Mouse (Mus musculus) midbrain, postnatal 0 days (tissue): Measurements from ENCODE around the gene Stkld1. TPM values are rescaled to one million over a fixed set of nuclear protein-coding genes. Genes with fewer than 3 reads are reported as not detected.

ENCODE experiments used
- ATAC-seq: fragments of 200-750 bp; cut with Nextera tagmentation; 2 replicates; pipeline ENCODE4 v1.8.0; 2017; ENCODE audit warnings: moderate number of reproducible peaks, mild to moderate bottlenecking, moderate TSS enrichment, moderate library complexity; ENCODE audit not compliant: low FRiP score
- DNase-seq: peaks from one replicate; pipeline ENCODE4 v3.0.0-alpha.2; 2015; ENCODE audit warnings: low spot score
- H3K27ac ChIP-seq: fragments of 300-500 bp; sonication (generic); 2 replicates; pipeline ENCODE4 v1.5.1; 2014; ENCODE audit warnings: low read depth, mild to moderate bottlenecking, low read length, mixed read lengths
- H3K27me3 ChIP-seq: fragments of 300-500 bp; sonication (generic); 2 replicates; pipeline ENCODE4 v1.6.1; 2014; ENCODE audit warnings: low read length, control low read depth, mixed read lengths; ENCODE audit not compliant: insufficient read depth
- H3K36me3 ChIP-seq: fragments of 300-500 bp; sonication (generic); 2 replicates; pipeline ENCODE4 v1.6.1; 2014; ENCODE audit warnings: low read length, control low read depth, mixed read lengths; ENCODE audit not compliant: insufficient read depth
- H3K4me1 ChIP-seq: fragments of 300-500 bp; sonication (generic); 2 replicates; pipeline ENCODE4 v1.6.1; 2014; ENCODE audit warnings: mild to moderate bottlenecking, control low read depth, antibody characterized with exemption, low read length, mixed read lengths; ENCODE audit not compliant: insufficient read depth
- H3K4me2 ChIP-seq: fragments of 300-500 bp; sonication (generic); 2 replicates; pipeline ENCODE4 v1.6.1; 2014; ENCODE audit warnings: low read depth, mild to moderate bottlenecking, low read length, mixed read lengths; ENCODE audit not compliant: poor library complexity, severe bottlenecking
- H3K4me3 ChIP-seq: fragments of 300-500 bp; sonication (generic); 2 replicates; pipeline ENCODE4 v1.5.1; 2014; ENCODE audit warnings: low read depth, mild to moderate bottlenecking, low read length, moderate library complexity
- H3K9ac ChIP-seq: fragments of 300-500 bp; sonication (generic); replicated peaks from 2 replicates; pipeline ENCODE4 v1.6.1; 2014; ENCODE audit warnings: mild to moderate bottlenecking, low read length, moderate library complexity, mixed read lengths; ENCODE audit not compliant: poor library complexity, severe bottlenecking
- H3K9me3 ChIP-seq: fragments of 300-500 bp; sonication (generic); 2 replicates; pipeline ENCODE4 v1.6.1; 2016; ENCODE audit warnings: low read length, control low read depth
- CTCF ChIP-seq: IDR thresholded peaks from 2 replicates; pipeline ENCODE4 v1.5.1; 2016; ENCODE audit warnings: antibody characterized with exemption, mild to moderate bottlenecking
- WGBS: fragments of 180-500 bp; shearing (Covaris S2); extraction: QIAGEN DNeasy Blood & Tissue Kit; methylation state at CpG from one replicate; pipeline ENCODE4 v1.1.7; 2014; 5-methylcytosine and 5-hydroxymethylcytosine counted together
- polyA plus RNA-seq: library from polyadenylated mRNA; unstranded; fragments of >200 nt; fragmentation: Nextera tagmentation; extraction: Ambion mirVana; gene quantifications from 2 replicates; pipeline ENCODE4 v1.2.1, GENCODE M21; 2015
- total RNA-seq: library from RNA; depleted of rRNA; stranded (reverse); fragments of >200 nt; gene quantifications from 2 replicates; pipeline ENCODE4 v1.2.3, GENCODE M21; 2014

The Stkld1 gene
- total and polyA plus RNA-seq, 2 experiments from 2014 or later, result 0.11 to 0.33 TPM

GRCm38 (mm10) chr2:26941539-26941938, 7.7 kb downstream of the Stkld1 start:
- H3K27me3 ChIP-seq, result no peaks in the 10 kb centered on the region
- no peak overlapping the region for H3K27ac ChIP-seq
- ATAC-seq (no peak), DNase-seq (no peak)
- TF ChIP-seq CTCF, result 0 out of 2 replicates have a peak, but pooled peaks have one; percentile 4
- H3K4me2 ChIP-seq, result no peak overlapping the region
- H3K36me3 ChIP-seq, result no peaks in the 10 kb centered on the region
- H3K4me1 ChIP-seq, result no peaks in the 10 kb centered on the region
- no peaks in the 10 kb centered on the region for H3K9me3 ChIP-seq
- 41% methylated on average over 5 of the region's 5 CpGs for WGBS
- H3K9ac ChIP-seq, result no peak overlapping the region
- H3K4me3 ChIP-seq, result no peak overlapping the region

GRCm38 (mm10) chr2:26943253-26943652, 9.4 kb downstream of the Stkld1 start:
- no peak for DNase-seq
- Histone ChIP-seq H3K27me3 (no peaks in the 10 kb centered on the region), H3K4me2 (no peak overlapping the region), H3K4me1 (no peaks in the 10 kb centered on the region), H3K36me3 (0 out of 2 replicates have a peak, but pooled peaks cover 5% of the 10 kb centered on the region), H3K4me3 (no peak overlapping the region), H3K27ac (no peak overlapping the region), H3K9me3 (no peaks in the 10 kb centered on the region), H3K9ac (no peak overlapping the region)
- 85% methylated on average over 3 of the region's 3 CpGs for WGBS
- ATAC-seq, result no peak
- no peak for TF ChIP-seq CTCF

DNA sequence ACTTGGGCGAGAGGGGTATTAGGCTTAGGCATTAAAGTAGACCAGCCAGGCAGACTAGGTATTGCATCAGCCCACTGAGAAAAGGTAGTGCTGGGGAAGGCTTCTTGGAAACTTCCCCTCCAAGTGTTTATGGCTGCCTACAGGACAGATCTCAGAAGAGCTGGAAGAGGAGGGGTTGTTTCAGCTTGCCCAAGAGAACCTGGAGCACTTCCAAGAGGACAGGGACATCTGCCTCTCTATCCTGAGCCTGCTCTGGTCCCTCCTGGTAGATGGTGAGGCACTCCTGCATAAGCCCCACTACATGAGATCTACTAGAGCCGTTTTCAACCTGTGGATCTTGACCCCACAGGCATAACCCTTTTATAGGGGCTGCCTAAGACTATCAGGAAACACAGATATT, 16.6 kb downstream of the Stkld1 start:
- no peak overlapping the region for H3K4me2 ChIP-seq
- no peaks in the 10 kb centered on the region for H3K27me3 ChIP-seq
- no peaks in the 10 kb centered on the region for H3K4me1 ChIP-seq
- H3K4me3 ChIP-seq, result no peak overlapping the region
- DNase-seq (no peak), ATAC-seq (no peak)
- H3K9me3 ChIP-seq, result no peaks in the 10 kb centered on the region
- H3K9ac ChIP-seq, result no peak overlapping the region
- TF ChIP-seq CTCF, result no peak
- H3K27ac ChIP-seq, result no peak overlapping the region
- H3K36me3 ChIP-seq, result peaks cover 44% of the 10 kb centered on the region
- 84% methylated on average over 2 of the region's 2 CpGs for WGBS

DNA sequence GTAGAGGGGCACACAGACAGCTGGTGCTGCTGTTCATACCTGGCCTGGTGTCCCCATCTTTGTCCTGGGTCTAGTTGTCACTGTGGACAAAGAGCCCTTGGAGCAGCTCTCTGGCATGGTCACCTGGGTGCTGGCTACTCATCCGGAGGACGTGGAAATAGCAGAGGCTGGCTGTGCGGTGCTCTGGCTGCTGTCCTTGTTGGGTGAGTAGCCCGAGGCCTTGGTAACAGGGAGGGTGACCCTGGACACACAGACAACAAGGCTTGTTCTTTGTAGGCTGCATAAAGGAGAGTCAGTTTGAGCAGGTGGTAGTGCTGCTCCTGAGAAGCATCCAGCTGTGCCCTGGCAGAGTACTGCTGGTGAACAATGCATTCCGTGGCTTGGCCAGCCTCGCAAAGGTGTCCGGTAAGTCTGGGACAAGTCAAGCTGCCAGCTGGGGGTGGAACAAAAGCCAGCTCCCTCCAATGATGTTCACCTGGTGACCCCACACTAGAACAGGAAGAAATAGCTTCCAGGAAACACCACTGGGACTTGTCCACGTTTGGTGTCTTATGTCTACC, 17.6 kb downstream of the Stkld1 start:
- Histone ChIP-seq H3K9me3 (no peaks in the 10 kb centered on the region), H3K4me3 (no peak overlapping the region), H3K9ac (no peak overlapping the region), H3K27me3 (no peaks in the 10 kb centered on the region), H3K4me1 (no peaks in the 10 kb centered on the region), H3K36me3 (peaks cover 52% of the 10 kb centered on the region), H3K4me2 (no peak overlapping the region), H3K27ac (no peak overlapping the region)
- ATAC-seq (no peak), DNase-seq (no peak)
- TF ChIP-seq CTCF, result no peak
- 88% methylated on average over 8 of the region's 8 CpGs for WGBS

- H3K36me3 ChIP-seq, result peaks cover 57% of the 10 kb centered on the region
- H3K27ac ChIP-seq, result no peak overlapping the region
- H3K4me1 ChIP-seq, result no peaks in the 10 kb centered on the region
- ATAC-seq (no peak), DNase-seq (no peak)
- H3K4me3 ChIP-seq, result no peak overlapping the region
- no peak for TF ChIP-seq CTCF
- no peaks in the 10 kb centered on the region for H3K9me3 ChIP-seq
- H3K4me2 ChIP-seq, result no peak overlapping the region
- WGBS, result 91% methylated on average over 4 of the region's 4 CpGs
- H3K27me3 ChIP-seq, result no peaks in the 10 kb centered on the region
- no peak overlapping the region for H3K9ac ChIP-seq
Observed at GRCm38 (mm10) chr2:26952193-26952592, 18.3 kb downstream of the Stkld1 start.

DNA sequence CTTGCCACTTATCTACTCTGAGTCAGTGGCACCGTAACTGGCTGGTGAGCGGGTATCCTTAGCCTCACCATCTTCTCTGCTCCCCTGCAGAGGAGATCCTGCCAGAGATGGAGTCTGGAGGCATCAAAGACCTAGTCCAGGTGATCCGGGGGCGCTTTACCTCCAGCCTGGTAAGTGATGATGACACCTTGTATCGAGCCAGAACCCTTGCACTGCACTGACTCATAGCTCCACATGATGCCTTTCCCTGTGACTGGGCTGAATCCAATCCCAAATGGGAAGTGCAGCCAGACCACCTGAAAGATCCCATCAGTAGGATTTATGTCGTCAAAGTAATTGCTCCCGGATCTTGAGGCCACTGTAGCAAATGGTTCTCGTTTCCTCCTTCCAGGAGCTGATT, 19.0 kb downstream of the Stkld1 start:
- WGBS, result 94% methylated on average over 8 of the region's 8 CpGs
- H3K36me3 ChIP-seq, result peaks cover 58% of the 10 kb centered on the region
- no peaks in the 10 kb centered on the region for H3K9me3 ChIP-seq

More for the DNA sequence above, 19.0 kb downstream of the Stkld1 start:
- Histone ChIP-seq H3K9ac (no peak overlapping the region), H3K4me1 (no peaks in the 10 kb centered on the region), H3K4me3 (no peak overlapping the region), H3K27ac (no peak overlapping the region), H3K27me3 (no peaks in the 10 kb centered on the region), H3K4me2 (no peak overlapping the region)
- no peak for DNase-seq
- TF ChIP-seq CTCF, result no peak
- ATAC-seq, result no peak
